Mouse (Mus musculus) cerebellum, postnatal 14 days (tissue): Measurements from ENCODE around the gene Zfp90.

Source experiments
- DNase-seq, 2 experiments: peaks; one replicate each; pipeline ENCODE4 v3.0.0; 2021; ENCODE audit warnings: mixed read lengths in 2 of 2

Zfp90 gene

DNA sequence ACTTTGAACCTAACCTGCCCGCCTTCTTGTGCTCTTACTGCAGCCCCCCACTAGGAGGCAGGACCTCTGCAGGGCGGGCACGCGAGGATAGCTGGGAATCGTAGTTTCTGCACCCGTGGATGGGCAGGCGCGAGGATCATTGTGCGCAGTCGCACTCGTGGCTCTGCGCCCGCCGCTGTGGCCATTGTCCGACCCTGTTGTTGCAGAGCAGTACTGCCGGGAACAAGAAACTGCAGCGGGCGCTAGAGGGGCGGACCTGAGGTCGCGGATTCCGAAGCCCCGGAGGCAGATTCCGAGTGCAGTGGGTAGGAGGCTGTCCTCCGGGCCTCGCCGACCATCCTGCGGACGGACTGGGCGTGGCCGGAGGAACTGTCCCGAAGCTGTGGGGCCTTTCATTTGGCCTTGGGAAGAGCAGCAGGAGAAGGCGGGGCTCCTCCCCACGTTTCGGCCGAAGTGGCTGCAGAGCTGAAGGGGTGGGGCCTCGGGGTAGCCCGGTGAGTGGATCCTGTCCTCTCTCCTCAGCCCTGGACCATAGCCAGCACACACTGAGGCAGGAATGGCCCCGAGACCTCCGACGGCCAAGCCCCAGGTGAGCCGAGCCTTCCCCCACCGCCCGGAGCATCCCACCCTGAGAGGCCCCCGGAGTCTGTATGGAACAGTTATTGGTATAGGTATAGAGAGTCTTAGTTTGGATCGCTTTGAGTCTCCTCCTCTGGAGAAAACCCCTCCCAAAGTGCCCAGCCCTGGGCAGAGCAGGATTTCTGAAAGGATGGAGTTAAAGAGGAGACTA, at the start of gene Zfp90:
Gene Zfp90 (plus strand): TSS at position 146 of the 790 bp plus-strand sequence.
- DNase-seq = peak; percentile 97

DNA sequence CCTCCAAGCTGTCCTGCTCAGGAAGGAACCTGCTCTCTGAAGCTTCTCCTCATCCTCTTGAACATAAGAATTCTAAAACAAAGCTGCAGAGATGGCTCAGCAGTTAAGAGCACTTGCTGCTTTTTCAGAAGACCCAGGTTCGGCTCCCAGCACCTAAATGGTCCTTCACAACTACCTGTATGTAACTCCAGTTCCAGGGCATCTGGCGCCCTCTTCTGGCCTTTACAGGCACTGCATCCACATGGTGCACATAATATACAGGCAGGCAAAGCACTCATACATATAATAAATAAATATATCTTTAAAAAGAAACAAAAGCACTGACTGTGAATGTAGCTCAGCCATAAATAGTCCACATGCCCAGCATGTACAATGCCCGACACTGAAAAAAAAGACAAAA, 46.6 kb upstream of the Zfp90 start:
- peak in 1 of 2 experiments; percentile 33 for DNase-seq

DNA sequence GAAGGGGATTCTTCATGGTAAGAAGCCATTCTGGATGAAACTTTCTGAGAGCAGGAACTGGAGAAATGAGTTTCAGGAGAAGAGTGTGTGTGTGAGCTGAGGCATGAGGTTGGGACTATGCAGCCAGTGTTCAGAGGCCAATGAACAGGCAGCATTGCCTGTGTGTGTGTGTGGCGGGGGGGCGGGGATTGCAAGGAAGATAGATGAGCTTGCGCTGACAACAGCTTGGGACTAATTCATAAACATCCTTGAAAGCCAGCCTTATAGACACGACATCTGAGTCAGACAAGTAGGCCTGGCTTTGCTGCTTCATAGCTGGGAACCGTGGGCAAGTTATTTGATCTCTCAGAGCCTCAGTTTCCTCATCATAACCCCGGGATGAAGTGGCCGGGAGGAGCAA, 46.1 kb upstream of the Zfp90 start:
- DNase-seq = no peak

DNA sequence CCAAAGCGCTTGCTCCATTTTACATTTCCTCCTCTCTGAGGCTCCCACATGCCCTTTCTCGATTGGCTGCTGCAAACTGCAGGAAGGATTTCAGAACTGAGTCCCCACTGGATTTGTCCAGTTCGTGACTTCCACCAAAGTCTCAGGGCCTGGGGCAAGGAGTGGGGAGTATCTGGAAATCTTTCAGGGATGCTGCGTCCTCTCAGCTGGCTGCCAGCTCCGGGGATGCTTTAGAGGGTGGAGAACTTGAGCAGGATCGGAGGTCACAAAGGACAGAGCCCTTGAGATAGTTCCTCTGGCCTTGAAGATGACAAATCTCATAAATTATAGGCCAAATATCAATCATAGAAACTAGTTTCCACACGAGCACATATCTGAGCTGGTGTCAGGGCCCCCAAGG, 39.2 kb upstream of the Zfp90 start:
- DNase-seq = no peak

DNA sequence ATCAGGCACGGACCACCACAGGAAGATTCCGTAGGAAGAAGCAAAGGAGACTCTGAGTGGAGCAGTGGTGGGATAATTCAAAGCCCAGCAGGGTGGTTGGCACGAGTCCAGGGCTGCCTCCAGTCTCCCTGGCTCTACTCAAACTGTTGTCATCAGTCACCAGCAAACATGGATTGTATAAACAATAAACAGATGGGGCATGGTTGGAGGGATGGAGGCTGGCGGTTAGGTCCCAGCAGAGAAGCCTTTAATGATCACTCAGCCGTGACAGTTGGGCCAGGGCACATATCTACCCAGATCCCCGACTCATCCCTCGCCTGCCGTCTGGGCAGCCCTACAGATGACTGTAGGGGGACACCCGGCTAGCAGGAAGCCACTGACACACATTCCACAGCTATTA, 38.3 kb upstream of the Zfp90 start:
- DNase-seq = peak; percentile 76 to 80

DNA sequence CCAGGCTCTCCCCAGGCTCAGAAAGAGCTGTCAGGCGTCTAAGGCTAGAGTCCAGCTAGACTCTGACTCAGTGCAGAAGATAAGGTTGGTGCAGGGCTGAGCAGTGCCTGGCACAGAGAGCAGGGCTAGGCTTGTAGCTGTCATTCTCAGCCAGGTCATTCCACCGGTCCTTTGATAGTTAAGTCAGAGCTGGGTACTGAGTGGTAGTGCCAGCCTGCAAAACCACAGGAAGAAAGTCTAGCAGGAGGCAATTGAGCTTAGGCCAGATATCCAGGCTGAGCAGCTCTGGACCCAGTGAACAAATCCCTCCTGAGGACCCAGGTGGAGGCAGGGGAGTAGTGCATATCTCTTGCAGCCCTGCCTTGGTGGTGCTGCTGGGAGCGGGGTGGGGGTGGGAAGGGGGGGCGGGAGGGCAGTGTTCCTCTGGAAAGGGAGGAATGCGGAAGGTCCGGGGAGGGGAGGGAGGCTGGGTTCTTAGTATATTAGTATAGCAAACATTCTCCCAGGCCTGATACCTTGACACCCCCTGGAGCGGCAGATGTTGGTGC, 36.6 kb upstream of the Zfp90 start:
- DNase-seq = peak; percentile 45 to 57

DNA sequence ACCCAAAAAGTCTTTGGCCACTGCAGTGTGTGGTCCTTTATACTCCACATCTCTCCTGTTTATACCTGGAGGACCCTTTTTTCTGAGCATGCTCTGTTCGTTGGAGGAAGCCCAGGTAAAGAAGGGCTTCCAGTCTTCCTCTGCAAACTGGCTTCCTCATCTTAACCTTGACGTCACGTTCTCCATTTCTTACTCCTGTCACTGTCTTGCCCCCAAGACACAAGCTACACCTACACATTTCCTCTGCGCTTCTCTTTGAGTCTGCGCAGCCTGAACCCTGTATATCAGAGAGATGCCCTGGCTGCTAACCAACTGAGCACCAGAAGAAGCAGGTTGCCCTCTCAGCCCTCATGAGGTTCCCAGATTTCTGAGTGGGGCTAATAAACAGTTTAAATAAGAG, 35.8 kb upstream of the Zfp90 start:
- no peak for DNase-seq

DNA sequence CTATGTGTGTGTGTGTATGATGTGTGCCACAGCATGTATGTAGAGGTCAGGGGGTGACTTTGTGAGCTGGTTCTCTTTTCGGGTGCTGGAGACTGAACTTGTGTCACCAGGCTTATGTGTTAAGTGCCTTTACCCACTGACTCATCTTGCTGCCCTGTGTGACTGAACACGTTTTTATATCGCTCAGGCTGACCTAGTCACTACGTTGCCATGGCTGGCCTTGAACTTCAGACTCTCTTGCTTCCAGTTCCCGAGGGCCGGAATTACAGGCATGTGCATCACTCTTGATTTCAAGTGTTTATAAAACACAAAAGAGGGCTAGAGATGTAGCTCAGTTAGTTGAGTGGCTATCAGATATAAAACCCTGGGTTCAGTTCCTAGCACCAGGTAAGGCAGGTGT, 34.1 kb upstream of the Zfp90 start:
- DNase-seq = no peak

DNA sequence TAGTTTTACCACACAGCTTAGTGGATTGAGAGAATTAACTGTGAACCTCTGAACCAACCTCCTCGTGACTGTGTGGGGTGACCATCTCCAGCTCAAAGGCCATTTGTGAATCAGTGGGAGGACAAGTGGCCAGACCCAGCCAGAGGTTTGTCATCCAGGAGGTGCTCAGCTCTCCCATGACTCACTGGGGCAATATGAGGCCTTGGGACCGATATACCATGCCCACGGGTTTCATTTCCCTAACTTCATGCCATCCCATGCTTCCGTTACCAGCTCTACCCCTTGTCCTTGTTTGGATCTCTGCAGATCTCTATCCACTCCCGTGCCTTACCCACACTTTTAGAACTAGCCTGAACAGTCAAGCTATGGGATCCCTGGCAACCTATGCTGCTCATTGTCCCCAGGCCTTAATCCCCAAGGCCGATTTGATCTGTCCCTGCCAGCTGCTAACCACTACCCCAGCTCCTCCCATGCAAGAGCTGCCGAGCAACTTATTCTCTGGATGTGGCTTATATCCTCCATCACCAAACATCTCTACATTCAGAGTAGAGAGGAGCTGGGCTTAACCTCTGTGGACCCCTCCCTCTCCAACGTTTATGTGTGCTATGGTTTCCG, 27.2 kb upstream of the Zfp90 start:
- DNase-seq = no peak

DNA sequence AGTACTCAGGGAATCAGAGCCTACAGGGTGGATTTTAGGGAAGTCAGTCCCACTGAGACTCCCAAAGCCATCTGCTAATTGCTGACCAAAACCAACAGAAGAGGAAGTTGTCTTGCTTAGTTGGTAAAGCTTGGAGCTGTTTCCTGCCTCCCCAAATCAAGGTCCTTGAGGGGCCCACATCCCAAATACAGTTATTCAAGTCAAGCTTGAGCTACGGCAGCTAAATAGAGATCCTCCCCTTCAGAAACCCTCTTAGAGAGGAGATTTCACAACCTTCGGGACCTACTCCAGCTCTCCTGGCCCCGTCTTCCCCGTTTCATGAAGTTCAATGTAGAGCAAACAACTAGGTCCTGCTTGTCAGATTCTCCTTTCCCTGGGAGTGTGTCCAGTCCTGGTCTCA, 20.6 kb upstream of the Zfp90 start:
- DNase-seq = no peak

DNA sequence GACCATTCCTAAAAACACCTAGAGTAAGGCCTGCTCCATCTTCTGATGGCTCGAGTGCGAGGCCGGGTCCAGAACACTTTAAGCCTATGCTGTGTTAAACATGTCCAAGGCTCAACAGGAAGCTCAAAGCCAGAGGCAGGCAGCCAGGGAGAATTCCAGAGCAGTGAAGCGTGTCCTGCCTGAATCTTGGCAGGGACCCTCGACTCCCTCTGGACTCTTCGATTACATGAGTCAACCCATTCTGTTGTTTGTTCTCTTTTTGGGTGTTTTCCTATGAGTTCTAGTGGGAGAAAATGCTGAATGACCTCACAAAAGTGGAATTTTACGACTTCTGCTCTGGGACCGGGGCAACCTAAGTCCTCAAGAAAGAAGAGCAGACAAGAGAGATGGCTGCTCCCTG, 15.4 kb upstream of the Zfp90 start:
- peak; percentile 75 to 81 for DNase-seq

DNA sequence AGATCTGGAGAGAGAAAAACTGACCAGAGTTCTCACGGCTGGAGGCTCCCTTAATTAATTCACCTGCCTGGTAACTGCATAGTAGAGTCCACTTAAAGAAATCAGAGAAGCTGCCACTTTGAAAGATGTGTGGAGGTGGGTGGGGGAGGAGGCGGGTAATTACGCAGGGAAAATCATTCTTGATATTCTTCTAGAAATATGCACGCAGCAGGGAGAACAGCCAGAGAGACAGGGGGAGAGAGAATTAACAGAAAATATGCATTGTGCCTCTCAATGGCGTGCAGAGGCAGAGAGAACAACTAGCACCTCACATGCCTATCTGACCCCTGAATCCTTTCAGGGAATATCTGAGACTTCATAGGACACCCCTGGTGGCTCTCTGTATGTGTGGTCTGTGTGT, 14.9 kb upstream of the Zfp90 start:
- no peak for DNase-seq

DNA sequence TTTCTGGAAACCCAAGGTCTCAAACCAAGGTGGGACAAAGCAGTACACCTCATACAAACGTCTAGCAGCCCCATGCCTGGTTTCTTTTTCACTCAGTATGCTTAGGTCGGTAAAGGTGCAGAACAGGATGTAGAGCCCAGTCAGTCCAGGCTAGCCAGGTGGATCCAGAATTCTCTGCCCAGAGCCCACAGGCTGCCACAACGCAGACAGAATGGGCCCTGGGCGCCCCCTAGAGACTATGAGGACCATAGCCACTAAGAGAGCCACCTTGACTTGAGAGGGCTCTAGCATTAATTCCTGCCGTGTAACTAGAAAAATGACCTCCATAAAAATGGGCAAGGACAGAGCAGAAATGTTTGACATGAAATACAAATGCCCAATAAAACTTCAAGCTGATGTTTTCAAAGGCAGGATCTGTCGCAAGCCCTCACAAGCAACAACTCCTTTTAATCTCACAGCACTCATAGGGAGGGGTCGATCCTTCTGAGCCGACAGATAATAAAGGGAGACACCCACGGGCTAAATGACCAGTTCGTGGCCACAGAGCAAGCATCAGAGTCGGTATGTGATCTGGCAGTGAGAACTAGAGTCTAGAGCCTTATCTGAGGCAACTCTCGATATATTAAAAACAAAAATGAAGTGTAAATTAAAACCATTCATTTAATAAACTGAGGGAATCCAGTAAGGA, 11.7 kb upstream of the Zfp90 start:
- DNase-seq = peak; percentile 87

DNA sequence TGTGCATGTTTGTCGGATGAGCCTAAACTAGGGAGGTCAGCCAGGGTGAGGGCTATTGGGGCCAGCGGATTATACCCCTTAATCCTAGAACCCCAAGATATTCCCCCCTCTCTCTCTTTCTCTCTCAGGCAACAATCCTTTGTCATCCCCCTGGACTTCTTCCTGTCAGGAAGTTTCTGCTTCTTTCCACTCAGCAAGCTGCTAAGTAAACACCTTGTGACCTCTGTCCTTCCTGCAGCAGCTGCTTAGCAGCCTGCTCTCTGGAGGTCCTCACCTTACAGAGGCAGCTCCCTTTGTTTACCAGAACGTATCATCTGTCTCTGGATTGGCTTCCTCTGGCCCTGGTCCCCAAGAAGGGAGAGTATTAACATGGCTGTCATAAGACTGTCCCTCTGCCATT, 10.3 kb upstream of the Zfp90 start:
- no peak for DNase-seq

DNA sequence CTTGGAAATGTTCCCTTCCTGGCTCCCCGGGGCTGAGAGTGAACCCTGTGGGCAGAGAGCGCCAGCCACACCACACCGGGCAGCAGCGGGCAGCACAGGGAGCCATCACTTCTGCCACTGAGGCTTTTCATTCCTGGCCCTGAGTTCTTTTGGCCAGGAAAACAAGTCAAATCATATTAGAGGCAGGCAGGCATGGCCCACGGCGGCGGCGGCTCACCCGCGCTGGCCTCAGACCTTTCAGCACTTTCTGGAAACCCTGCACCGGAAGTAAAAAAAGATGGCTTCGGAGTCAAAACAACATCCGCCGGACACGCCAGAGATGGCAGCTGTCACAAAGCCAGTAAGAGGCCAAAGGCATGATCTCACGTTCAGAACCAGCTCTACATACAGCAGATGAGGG, 9.3 kb upstream of the Zfp90 start:
- peak; percentile 46 to 58 for DNase-seq

DNA sequence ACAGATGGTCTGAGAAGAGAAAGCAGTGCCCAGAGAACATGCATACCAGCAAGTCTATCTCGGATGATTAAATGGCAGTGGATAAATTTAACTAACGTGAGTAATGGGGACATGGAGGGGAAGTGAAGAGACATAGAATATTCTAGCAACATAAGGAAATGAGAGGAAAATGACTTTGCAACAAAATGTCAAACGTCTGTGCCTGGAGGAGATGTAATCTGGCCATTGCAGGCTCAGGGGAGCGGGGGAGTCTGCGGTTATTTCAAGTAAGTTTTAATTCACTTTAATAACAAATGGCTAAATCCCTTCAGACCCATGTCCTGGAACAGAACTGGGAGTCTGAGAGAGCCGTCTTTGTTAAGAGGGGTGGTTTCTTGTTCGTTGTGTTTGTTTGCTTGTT, 5.1 kb upstream of the Zfp90 start:
- DNase-seq = no peak

DNA sequence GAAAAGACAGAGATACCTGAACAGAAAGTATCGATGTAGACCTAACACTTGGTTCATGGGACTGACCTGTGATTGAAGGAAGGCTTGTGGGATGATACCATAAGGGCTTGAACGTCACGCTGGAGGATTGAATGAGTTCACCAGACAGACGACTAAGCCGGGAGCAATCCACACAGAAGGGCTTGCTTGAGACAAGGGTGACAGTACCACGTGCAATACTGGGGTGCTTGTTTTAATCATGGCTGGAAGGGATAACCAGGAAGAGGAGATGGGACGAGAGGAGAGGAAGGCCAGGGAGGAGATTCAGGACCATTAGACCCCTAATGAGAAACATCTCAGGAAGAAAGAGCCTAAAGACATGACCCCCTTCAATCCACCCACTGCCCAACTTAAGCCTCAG, 4.6 kb upstream of the Zfp90 start:
- no peak for DNase-seq

DNA sequence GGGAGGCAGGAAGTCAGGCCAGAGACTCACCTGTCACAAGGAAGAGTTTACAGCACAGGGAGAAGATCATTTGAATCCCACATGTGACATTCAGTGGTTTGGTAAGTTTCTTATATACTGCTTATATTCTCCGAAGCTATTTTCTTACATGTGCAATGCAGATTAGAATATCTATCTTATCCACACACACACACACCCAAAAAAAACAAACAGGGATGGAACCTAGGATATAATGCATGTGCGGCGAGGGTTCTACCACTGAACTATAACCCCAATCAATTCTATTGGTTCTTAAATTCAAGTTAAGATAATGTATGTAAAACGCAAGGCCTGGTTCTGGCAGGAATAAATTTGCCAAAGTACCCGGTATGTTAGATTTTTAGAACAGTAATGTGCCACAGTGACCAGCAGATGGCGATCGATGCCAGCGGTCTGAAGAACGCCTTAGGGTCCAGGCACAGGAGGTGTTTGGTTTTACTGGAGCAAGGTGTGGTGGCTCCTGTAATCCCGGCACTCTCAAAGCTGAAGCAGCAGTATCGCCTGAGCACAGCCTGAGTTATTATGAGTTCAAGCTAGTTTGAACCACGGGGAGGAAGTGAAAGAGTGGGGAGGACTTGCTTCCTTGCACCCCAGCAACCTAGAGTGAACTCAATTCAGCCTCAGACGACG, 3.2 kb upstream of the Zfp90 start:
- DNase-seq = peak; percentile 82 to 84

DNA sequence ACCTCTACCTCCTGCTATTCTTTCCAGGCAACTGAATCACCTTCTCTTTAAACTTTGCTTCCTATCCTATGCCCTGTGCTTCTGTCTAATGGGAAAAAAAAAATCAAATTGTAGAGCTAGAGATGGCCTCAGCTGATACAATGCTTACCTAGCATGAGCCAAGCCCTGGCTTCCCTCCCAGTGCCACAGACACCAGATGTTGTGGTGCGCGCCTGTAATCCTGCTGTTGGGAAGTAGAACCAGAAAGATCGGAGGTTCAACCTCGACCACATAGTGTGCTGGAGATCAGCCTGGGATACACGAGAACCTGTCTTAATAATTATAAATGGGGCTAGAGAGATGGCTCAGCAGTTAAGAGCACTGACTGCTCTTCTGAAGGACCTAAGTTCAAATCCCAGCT, 2.6 kb downstream of the Zfp90 start:
- DNase-seq = no peak

DNA sequence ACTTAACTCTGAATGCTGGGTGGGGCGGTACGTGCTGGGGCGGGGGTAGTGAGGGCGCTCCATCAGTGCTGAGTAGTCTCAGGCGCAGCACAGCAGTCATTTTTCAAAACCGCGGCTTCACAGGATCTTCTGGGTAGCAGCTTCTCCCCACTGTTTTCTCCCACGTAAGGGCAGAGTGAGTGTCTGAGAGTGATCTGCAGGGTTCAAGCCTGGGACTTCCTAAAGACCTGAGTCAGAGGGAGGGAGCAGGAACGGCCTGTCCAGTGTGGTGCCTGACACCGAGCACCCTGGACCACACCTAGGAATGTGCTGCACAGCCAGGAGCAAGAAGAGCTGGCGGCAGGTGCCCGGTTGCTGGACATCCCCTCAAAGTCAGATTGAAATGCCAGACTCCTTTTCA, 16.0 kb downstream of the Zfp90 start:
- no peak for DNase-seq

DNA sequence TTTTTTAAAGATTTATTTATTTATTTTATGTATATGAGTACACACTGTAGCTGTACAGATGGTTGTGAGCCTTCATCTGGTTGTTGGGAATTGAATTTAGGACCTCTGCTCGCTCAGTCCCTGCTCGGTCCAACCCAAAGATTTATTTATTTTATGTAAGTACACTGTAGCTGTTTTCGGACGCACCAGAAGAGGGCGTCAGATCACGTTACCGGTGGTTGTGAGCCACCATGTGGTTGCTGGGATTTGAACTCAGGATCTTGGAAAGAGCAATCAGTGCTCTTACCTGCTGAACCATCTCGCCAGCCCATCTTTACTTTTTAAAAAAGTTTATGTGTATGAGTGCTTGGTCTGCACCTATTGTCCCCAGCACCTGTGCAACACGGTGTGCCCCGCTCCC, 16.8 kb downstream of the Zfp90 start:
- peak in 1 of 2 experiments; percentile 27 for DNase-seq

DNA sequence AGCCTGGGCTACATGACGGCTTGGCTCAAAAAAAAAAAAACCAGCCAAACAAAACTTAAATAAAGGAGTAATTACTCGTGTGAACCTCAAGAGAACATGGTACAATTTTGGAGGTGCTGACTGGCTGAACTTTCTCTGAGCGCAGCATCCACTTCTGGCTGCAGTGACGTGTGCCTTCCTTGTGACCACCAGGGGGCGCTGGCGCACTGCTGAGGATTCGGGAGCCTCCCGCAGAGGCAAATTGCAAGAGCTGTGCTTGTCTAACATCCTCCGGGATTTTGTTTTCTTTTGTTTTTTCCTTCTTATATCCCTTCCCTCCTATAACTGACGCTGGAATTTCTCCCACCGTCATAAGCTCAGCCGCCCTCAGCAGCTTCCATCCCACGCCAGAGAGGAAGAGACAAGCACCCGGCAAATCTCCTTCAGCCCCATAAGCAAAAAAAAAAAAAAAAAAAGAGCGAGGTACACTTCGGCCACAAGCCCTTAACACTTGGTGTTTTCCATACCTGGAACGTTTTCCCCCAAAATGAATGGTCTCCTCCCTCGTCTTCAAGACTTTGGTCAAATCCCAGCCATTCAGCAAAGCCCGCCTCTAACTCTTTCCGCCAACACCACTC, 17.9 kb downstream of the Zfp90 start:
- DNase-seq = peak; percentile 94 to 95

DNA sequence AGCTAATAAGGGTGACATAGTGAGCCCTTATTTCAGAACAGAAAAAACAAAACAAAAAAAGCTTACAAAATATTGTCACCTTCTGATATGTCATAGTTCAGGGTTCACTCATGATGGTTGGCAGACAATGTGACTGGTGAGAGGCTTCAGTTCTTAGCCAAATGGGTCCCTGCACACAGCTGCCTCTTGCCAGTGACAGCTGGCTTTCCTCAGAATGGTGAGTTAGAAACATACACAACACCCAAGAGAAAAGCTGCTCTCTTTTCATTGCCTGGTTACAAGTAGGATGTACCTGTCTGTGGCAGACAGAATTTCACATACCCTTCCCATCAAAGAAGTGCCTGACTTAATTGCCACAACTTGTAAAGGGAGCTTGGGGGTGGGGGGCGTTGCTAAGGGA, 18.5 kb downstream of the Zfp90 start:
- no peak for DNase-seq
